Mouse (Mus musculus): ENCODE measurements around the gene Tmco4. TPM values are rescaled to one million over a fixed set of nuclear protein-coding genes. Genes with fewer than 3 reads are reported as not detected.

Tmco4 gene
- polyA plus RNA-seq, 1 experiment from 2014 or later: 5.5 TPM

DNA sequence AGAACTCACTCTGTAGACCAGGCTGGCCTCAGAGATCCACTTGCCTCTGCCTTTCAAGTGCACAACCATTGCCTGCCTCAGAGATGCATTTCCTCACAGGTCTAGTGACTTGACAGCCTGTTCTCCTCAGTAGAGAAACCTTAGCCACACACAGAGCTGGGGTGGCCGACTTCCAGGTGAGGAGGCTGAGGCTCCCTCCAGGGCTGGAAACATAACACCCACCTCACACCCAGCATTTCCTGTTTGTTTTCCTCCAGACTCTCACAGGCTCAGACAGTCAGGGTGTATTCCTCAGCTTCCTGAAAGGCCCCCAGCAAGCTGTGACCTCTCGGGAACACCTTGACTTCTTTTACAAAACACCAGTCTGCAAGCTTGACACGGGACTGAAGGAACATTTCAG lies 2.5 kb downstream of the Tmco4 start:
- no peak for ATAC-seq (ENCODE audit: insufficient number of reproducible peaks, low FRiP score, low TSS enrichment, low read depth)

GRCm38 (mm10) chr4:138976046-138976445 lies 3.4 kb downstream of the Tmco4 start:
- ATAC-seq (ENCODE audit: insufficient number of reproducible peaks, low FRiP score, low TSS enrichment, low read depth): no peak

More for the DNA sequence above, 2.5 kb downstream of the Tmco4 start:
- Histone ChIP-seq H3K4me1 (peaks cover 20% of the 10 kb centered on the region), H3K9ac (no peak overlapping the region), H3K4me2 (no peak overlapping the region), H3K9me3 (no peaks in the 10 kb centered on the region), H3K36me3 (no peaks in the 10 kb centered on the region), H3K27ac (no peak overlapping the region), H3K27me3 (no peaks in the 10 kb centered on the region), H3K4me3 (no peak overlapping the region)
- 42% methylated on average over 3 of the region's 3 CpGs for WGBS

GRCm38 (mm10) chr4:138980021-138980420 lies 7.3 kb downstream of the Tmco4 start:
- no peaks in the 10 kb centered on the region for H3K27me3 ChIP-seq
- H3K27ac ChIP-seq: no peak overlapping the region
- WGBS: 79% methylated on average over 8 of the region's 8 CpGs
- H3K9ac ChIP-seq: no peak overlapping the region
- no peak for ATAC-seq (ENCODE audit: insufficient number of reproducible peaks, low FRiP score, low TSS enrichment, low read depth)
- no peaks in the 10 kb centered on the region for H3K36me3 ChIP-seq
- H3K9me3 ChIP-seq: no peaks in the 10 kb centered on the region
- no peak overlapping the region for H3K4me2 ChIP-seq
- peaks cover 3% of the 10 kb centered on the region; the same call in 1 of the 2 replicates for H3K4me1 ChIP-seq
- H3K4me3 ChIP-seq: no peak overlapping the region

More at GRCm38 (mm10) chr4:138976046-138976445, 3.4 kb downstream of the Tmco4 start:
- Histone ChIP-seq H3K4me3 (no peak overlapping the region), H3K4me2 (no peak overlapping the region), H3K27me3 (no peaks in the 10 kb centered on the region), H3K27ac (no peak overlapping the region), H3K9me3 (no peaks in the 10 kb centered on the region), H3K9ac (no peak overlapping the region), H3K4me1 (peaks cover 23% of the 10 kb centered on the region), H3K36me3 (no peaks in the 10 kb centered on the region)
- WGBS: 51% methylated on average over 6 of the region's 6 CpGs

DNA sequence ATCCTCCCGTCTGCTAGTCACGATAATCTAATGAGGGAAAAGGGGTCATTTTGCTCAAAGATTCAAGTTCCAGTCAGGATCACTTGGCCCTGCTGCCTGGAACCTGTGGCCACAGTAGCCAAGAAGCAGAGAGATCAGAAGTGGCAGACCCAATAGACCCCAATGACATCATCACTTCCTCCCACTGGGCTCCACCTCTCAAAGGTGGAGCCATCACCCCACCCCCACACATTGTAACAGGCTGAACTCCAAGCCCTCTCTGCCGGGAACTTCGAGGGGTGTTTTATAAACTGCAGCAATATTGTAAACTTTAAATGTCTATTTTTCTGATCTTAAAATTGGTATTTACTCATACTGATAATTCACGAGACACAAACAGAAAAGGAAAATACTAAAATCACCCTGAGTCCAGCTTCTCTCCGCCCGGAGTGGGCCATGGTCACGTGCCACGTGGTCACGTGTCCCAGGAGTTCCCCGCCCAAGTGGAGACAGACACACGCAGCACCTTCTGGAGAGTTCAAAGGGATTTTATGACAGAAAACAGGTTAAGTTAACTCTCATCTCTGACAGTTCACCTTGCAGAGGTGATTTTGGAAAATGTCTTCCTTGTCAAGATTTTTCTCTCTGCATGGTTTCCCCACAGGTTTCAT lies 8.2 kb downstream of the Tmco4 start:
- H3K4me3 ChIP-seq: peak overlapping the region; percentile 8; the same call in 1 of the 2 replicates

GRCm38 (mm10) chr4:138983422-138983821 lies 10.7 kb downstream of the Tmco4 start:
- Histone ChIP-seq H3K4me1 (peaks cover 3% of the 10 kb centered on the region; the same call in 1 of the 2 replicates), H3K4me2 (no peak overlapping the region), H3K4me3 (no peak overlapping the region), H3K9me3 (no peaks in the 10 kb centered on the region), H3K27me3 (no peaks in the 10 kb centered on the region), H3K9ac (no peak overlapping the region), H3K27ac (no peak overlapping the region), H3K36me3 (no peaks in the 10 kb centered on the region)
- WGBS: 60% methylated on average over 3 of the region's 3 CpGs
- ATAC-seq (ENCODE audit: insufficient number of reproducible peaks, low FRiP score, low TSS enrichment, low read depth): no peak

More for the DNA sequence above, 8.2 kb downstream of the Tmco4 start:
- Histone ChIP-seq H3K36me3 (no peaks in the 10 kb centered on the region), H3K9me3 (no peaks in the 10 kb centered on the region), H3K27me3 (no peaks in the 10 kb centered on the region), H3K9ac (no peak overlapping the region), H3K4me1 (peaks cover 3% of the 10 kb centered on the region; the same call in 1 of the 2 replicates), H3K4me2 (peak overlapping the region; percentile 17; the same call in 1 of the 2 replicates), H3K27ac (no peak overlapping the region)
- WGBS: 20% methylated on average over 12 of the region's 12 CpGs
- ATAC-seq (ENCODE audit: insufficient number of reproducible peaks, low FRiP score, low TSS enrichment, low read depth): no peak

DNA sequence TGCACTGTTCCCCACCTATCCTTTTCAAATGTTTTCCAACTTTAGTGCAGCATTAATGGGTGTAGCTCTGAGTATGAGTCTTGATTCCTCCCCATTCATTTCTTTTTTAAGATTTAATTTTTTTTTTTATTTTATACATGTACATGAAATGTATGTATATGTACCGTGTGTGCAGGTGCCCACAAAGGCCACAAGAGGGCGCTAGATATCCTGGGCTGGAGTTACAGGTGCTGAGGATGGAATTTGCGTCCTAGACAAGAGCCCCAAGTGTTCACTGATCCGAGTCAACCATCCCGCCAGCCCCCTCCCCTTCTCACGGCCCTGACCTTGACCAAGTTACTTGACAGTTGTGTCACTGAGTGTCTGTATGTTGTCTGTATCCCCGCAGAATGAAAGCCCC lies 12.1 kb downstream of the Tmco4 start:
- H3K9me3 ChIP-seq: no peaks in the 10 kb centered on the region
- H3K9ac ChIP-seq: no peak overlapping the region
- peaks cover 3% of the 10 kb centered on the region; the same call in 1 of the 2 replicates for H3K4me1 ChIP-seq
- H3K27ac ChIP-seq: no peak overlapping the region
- no peaks in the 10 kb centered on the region for H3K27me3 ChIP-seq
- WGBS: 72% methylated on average over 7 of the region's 7 CpGs
- H3K4me3 ChIP-seq: no peak overlapping the region
- ATAC-seq (ENCODE audit: insufficient number of reproducible peaks, low FRiP score, low TSS enrichment, low read depth): no peak
- no peaks in the 10 kb centered on the region for H3K36me3 ChIP-seq
- H3K4me2 ChIP-seq: no peak overlapping the region

DNA sequence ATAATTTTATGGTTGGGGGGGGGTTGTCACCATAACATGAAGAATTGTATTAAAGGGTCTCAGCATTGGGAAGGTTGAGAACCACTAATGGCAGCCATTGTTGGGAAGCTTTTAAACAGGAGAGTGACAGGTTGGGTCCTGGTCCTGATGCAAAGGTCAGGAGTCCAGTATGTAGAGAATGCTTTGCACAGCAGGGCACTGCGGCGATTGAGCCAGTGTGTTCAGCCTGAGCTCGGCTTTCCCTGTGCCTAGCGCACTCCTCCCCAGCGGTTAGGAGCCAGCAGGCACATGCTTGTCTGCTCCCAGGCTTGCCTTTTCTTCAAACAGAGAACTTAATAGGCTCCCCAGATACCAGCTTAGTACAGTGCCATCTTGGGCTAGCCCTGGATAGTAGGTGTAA lies 13.6 kb downstream of the Tmco4 start:
- H3K36me3 ChIP-seq: no peaks in the 10 kb centered on the region
- 71% methylated on average over 5 of the region's 5 CpGs for WGBS
- H3K4me3 ChIP-seq: no peak overlapping the region
- no peaks in the 10 kb centered on the region for H3K27me3 ChIP-seq
- no peak overlapping the region for H3K4me2 ChIP-seq
- no peaks in the 10 kb centered on the region for H3K9me3 ChIP-seq
- ATAC-seq (ENCODE audit: insufficient number of reproducible peaks, low FRiP score, low TSS enrichment, low read depth): no peak
- no peaks in the 10 kb centered on the region for H3K4me1 ChIP-seq
- no peak overlapping the region for H3K27ac ChIP-seq
- H3K9ac ChIP-seq: no peak overlapping the region

- no peaks in the 10 kb centered on the region for H3K27me3 ChIP-seq
- H3K9me3 ChIP-seq: peaks cover 4% of the 10 kb centered on the region; the same call in 1 of the 2 replicates
- no peaks in the 10 kb centered on the region for H3K36me3 ChIP-seq
- no peak overlapping the region for H3K4me2 ChIP-seq
- H3K27ac ChIP-seq: no peak overlapping the region
- ATAC-seq (ENCODE audit: insufficient number of reproducible peaks, low FRiP score, low TSS enrichment, low read depth): no peak
- H3K9ac ChIP-seq: no peak overlapping the region
- 67% methylated on average over 3 of the region's 3 CpGs for whole genome bisulfite sequencing
- H3K4me3 ChIP-seq: no peak overlapping the region
- H3K4me1 ChIP-seq: no peaks in the 10 kb centered on the region
Observed at GRCm38 (mm10) chr4:138994389-138994788, 21.7 kb downstream of the Tmco4 start.

- Histone ChIP-seq H3K4me2 (no peak overlapping the region), H3K9me3 (peaks cover 4% of the 10 kb centered on the region; the same call in 1 of the 2 replicates), H3K27ac (no peak overlapping the region), H3K4me3 (no peak overlapping the region), H3K27me3 (no peaks in the 10 kb centered on the region), H3K9ac (no peak overlapping the region), H3K36me3 (no peaks in the 10 kb centered on the region), H3K4me1 (no peaks in the 10 kb centered on the region)
- WGBS: 72% methylated on average over 5 of the region's 5 CpGs
- ATAC-seq (ENCODE audit: insufficient number of reproducible peaks, low FRiP score, low TSS enrichment, low read depth): no peak
Observed at GRCm38 (mm10) chr4:138996410-138996809, 23.7 kb downstream of the Tmco4 start.

GRCm38 (mm10) chr4:138997121-138997520 lies 24.4 kb downstream of the Tmco4 start:
- Histone ChIP-seq H3K9ac (no peak overlapping the region), H3K36me3 (no peaks in the 10 kb centered on the region), H3K9me3 (peaks cover 4% of the 10 kb centered on the region; the same call in 1 of the 2 replicates), H3K4me2 (no peak overlapping the region), H3K4me1 (no peaks in the 10 kb centered on the region), H3K27ac (no peak overlapping the region), H3K4me3 (no peak overlapping the region), H3K27me3 (no peaks in the 10 kb centered on the region)
- no peak for ATAC-seq (ENCODE audit: insufficient number of reproducible peaks, low FRiP score, low TSS enrichment, low read depth)
- WGBS: 84% methylated on average over 4 of the region's 4 CpGs

DNA sequence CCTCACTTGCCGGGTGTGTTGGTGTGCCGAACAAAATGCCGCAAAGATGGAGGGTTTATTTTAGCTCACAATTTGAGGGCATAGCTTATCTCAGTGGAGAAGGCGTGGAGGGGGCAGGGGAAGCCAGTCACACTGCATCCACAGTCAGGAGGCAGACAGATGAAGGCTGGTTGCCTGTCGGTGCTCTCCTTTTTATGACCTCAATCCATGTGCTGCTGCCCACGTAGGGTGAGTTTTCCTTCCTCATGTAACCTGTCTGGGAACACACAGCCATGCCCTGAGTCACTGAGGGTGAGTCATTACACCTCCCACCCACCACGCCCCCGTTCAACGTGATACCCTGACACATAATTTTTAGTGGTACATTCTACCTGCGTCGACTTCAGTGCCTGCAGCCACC lies 25.9 kb downstream of the Tmco4 start:
- H3K4me3 ChIP-seq: no peak overlapping the region
- peaks cover 4% of the 10 kb centered on the region; the same call in 1 of the 2 replicates for H3K9me3 ChIP-seq
- H3K27me3 ChIP-seq: no peaks in the 10 kb centered on the region
- no peaks in the 10 kb centered on the region for H3K4me1 ChIP-seq
- no peak overlapping the region for H3K9ac ChIP-seq
- H3K36me3 ChIP-seq: no peaks in the 10 kb centered on the region
- no peak overlapping the region for H3K27ac ChIP-seq
- no peak for ATAC-seq (ENCODE audit: insufficient number of reproducible peaks, low FRiP score, low TSS enrichment, low read depth)
- WGBS: 69% methylated on average over 11 of the region's 11 CpGs
- H3K4me2 ChIP-seq: no peak overlapping the region

DNA sequence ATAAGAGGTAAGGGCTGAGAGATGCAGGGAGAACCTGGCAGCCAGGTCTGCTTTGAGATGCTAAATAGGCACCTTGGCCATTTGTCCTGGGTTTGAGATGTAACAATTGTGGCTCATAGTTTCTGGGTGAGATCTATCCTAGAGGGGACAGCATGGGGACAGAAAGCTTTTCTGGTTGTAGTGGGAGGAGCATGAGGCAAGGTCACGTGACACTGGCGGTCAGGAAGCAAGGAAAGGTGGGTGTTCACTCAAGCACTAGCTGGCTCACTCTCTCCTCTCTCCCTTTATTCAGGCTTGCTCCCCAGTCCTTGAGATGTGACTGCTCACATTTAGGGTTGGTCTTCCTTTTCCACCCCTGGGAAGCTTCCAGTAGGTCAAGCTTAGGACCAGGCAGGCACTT lies 28.3 kb downstream of the Tmco4 start:
- ATAC-seq (ENCODE audit: insufficient number of reproducible peaks, low FRiP score, low TSS enrichment, low read depth): no peak
- no peak overlapping the region for H3K27ac ChIP-seq
- H3K9ac ChIP-seq: no peak overlapping the region
- H3K4me1 ChIP-seq: no peaks in the 10 kb centered on the region
- no peaks in the 10 kb centered on the region for H3K27me3 ChIP-seq
- peaks cover 4% of the 10 kb centered on the region; the same call in 1 of the 2 replicates for H3K9me3 ChIP-seq
- WGBS: 41% methylated on average over 2 of the region's 2 CpGs
- H3K4me2 ChIP-seq: no peak overlapping the region
- H3K4me3 ChIP-seq: no peak overlapping the region
- H3K36me3 ChIP-seq: no peaks in the 10 kb centered on the region
